Mouse (Mus musculus) CH12.LX (cell line): ENCODE measurements around the gene Myocos. TPM values are rescaled to one million over a fixed set of nuclear protein-coding genes. Genes with fewer than 3 reads are reported as not detected.

Experiments
- DNase-seq: peaks from one replicate; pipeline ENCODE4 v3.0.0-alpha.2; 2013; ENCODE audit errors: extremely low read depth
- H3K27ac ChIP-seq: 2 replicates; pipeline ENCODE4 v1.5.1; 2012; ENCODE audit warnings: low read depth, mild to moderate bottlenecking, control low read depth, moderate library complexity; ENCODE audit not compliant: insufficient read depth
- H3K27me3 ChIP-seq: replicated peaks from 2 replicates; pipeline ENCODE3; 2012; ENCODE audit warnings: inconsistent platforms
- H3K36me3 ChIP-seq, 2 experiments: replicated peaks in 1 of 2; 2 replicates each; pipeline versions ENCODE3 to v1.6.1; 2012; ENCODE audit warnings: inconsistent platforms in 1 of 2, low read length in 1 of 2, mild to moderate bottlenecking in 1 of 2, mixed read lengths in 1 of 2, moderate library complexity in 1 of 2; ENCODE audit not compliant: control insufficient read depth in 1 of 2, insufficient read depth in 1 of 2
- H3K4me1 ChIP-seq, 2 experiments: 2 replicates each; pipeline ENCODE4 v1.6.1; 2012; ENCODE audit warnings: inconsistent platforms in 1 of 2, moderate library complexity in 1 of 2; ENCODE audit not compliant: insufficient read depth in 2 of 2, control insufficient read depth in 1 of 2
- H3K4me2 ChIP-seq: 2 replicates; pipeline ENCODE4 v1.6.1; 2012; ENCODE audit warnings: low read depth, mild to moderate bottlenecking, control low read depth; ENCODE audit not compliant: poor library complexity, insufficient read depth, severe bottlenecking
- H3K4me3 ChIP-seq, 3 experiments: fragments of 150-350 bp in 1 of 3; sonication (generic) in 1 of 3; replicated peaks in 1 of 3; 2 replicates each; pipeline versions ENCODE3 to v1.5.1; 2011 to 2012; ENCODE audit warnings: low read depth in 2 of 3, low read length in 2 of 3, mild to moderate bottlenecking in 2 of 3, moderate library complexity in 2 of 3, control low read depth in 1 of 3, improper control_type of control experiment in 1 of 3, inconsistent platforms in 1 of 3, mixed read lengths in 1 of 3; ENCODE audit not compliant: poor library complexity in 1 of 3
- H3K79me2 ChIP-seq: replicated peaks from 2 replicates; pipeline ENCODE4 v1.6.1; 2012; ENCODE audit warnings: mild to moderate bottlenecking, moderate library complexity; ENCODE audit not compliant: control insufficient read depth, poor library complexity, insufficient read depth, severe bottlenecking; ENCODE audit errors: extremely low read depth
- H3K9ac ChIP-seq: 2 replicates; pipeline ENCODE4 v1.6.1; 2012; ENCODE audit warnings: low read depth, mild to moderate bottlenecking, control low read depth, moderate library complexity; ENCODE audit not compliant: insufficient read depth
- H3K9me3 ChIP-seq: replicated peaks from 2 replicates; pipeline ENCODE3; 2012; ENCODE audit warnings: low read length, inconsistent platforms, mixed read lengths
- CHD2 ChIP-seq: IDR thresholded peaks from 2 replicates; pipeline ENCODE4 v1.6.1; 2011; ENCODE audit warnings: low read length, improper control_type of control experiment
- CTCF ChIP-seq, 2 experiments: IDR thresholded peaks in 1 of 2; conservative IDR thresholded peaks in 1 of 2; 2 replicates each; pipeline ENCODE4 v1.5.1; 2011 to 2012; ENCODE audit warnings: low read depth in 2 of 2, low read length in 2 of 2, improper control_type of control experiment in 1 of 2, inconsistent platforms in 1 of 2, mild to moderate bottlenecking in 1 of 2, moderate library complexity in 1 of 2
- ETS1 ChIP-seq: conservative IDR thresholded peaks from 2 replicates; pipeline ENCODE4 v1.6.1; 2012; ENCODE audit warnings: low read depth, mild to moderate bottlenecking, inconsistent platforms, low read length, improper control_type of control experiment, moderate library complexity
- HCFC1 ChIP-seq: IDR thresholded peaks from 2 replicates; pipeline ENCODE4 v1.6.1; 2012; ENCODE audit warnings: low read depth, mild to moderate bottlenecking, inconsistent platforms, low read length, improper control_type of control experiment
- JUND ChIP-seq: conservative IDR thresholded peaks from 2 replicates; pipeline ENCODE4 v1.6.1; 2011; ENCODE audit warnings: low read depth, low read length, improper control_type of control experiment
- KAT2A ChIP-seq: IDR thresholded peaks from 2 replicates; pipeline ENCODE4 v1.6.1; 2012; ENCODE audit warnings: low read length, improper control_type of control experiment, inconsistent platforms; ENCODE audit not compliant: insufficient replicate concordance
- MYC ChIP-seq: IDR thresholded peaks from 2 replicates; pipeline ENCODE4 v1.6.1; 2011; ENCODE audit warnings: low read depth, mild to moderate bottlenecking, improper control_type of control experiment, low read length
- POLR2A ChIP-seq: IDR thresholded peaks from 2 replicates; pipeline ENCODE4 v1.6.1; 2011; ENCODE audit warnings: low read depth, mild to moderate bottlenecking, improper control_type of control experiment, low read length
- ZMIZ1 ChIP-seq: IDR thresholded peaks from 2 replicates; pipeline ENCODE4 v1.6.1; 2012; ENCODE audit warnings: low read depth, mild to moderate bottlenecking, inconsistent platforms, low read length, improper control_type of control experiment
- ZNF384 ChIP-seq: IDR thresholded peaks from 2 replicates; pipeline ENCODE4 v1.6.1; 2012; ENCODE audit warnings: low read depth, low read length, improper control_type of control experiment, inconsistent platforms
- dilution Hi-C: fragments of 300-500 bp; cut with MboI; formaldehyde crosslinking; loops from 2 replicates; pipeline ENCODE4 v1.14.3; 2020; ENCODE audit warnings: low sequenced_read_pairs; ENCODE audit not compliant: extremely low pct_unique_long_range_greater_than_20kb, extremely low pct_ligation_motif_present
- in situ Hi-C: fragments of 300-500 bp; cut with MboI; formaldehyde crosslinking; loops from 3 replicates; pipeline ENCODE4 v1.14.3; 2019; ENCODE audit warnings: low sequenced_read_pairs, low pct_ligation_motif_present, low pct_unique_long_range_greater_than_20kb, mixed read lengths
- polyA plus RNA-seq: library from polyadenylated mRNA; unstranded; fragments of >175 nt; gene quantifications from 2 replicates; pipeline ENCODE4 v1.2.1, GENCODE M21; 2012; ENCODE audit warnings: low read depth; ENCODE audit not compliant: insufficient read length
- total RNA-seq, 2 experiments: library from RNA; depleted of rRNA; stranded (reverse); fragments of 300-350 nt in 1 of 2; fragments of >200 nt in 1 of 2; gene quantifications; 2 replicates each; pipeline ENCODE4 v1.2.3; 2012 to 2014

Myocos gene
- total and polyA plus RNA-seq, 3 experiments = not detected

GRCm38 (mm10) chr1:162599617-162600016, 58.4 kb downstream of the Myocos start:
- Histone ChIP-seq H3K36me3 (peaks cover 34 to 87% of the 10 kb centered on the region in 2 experiments), H3K4me3 (no peak overlapping the region), H3K27me3 (no peaks in the 10 kb centered on the region), H3K9ac (no peak overlapping the region), H3K27ac (no peak overlapping the region), H3K4me1 (no peaks in the 10 kb centered on the region), H3K4me2 (no peak overlapping the region), H3K9me3 (no peaks in the 10 kb centered on the region), H3K79me2 (no peaks in the 10 kb centered on the region)
- TF ChIP-seq ZNF384 (no peak), ZMIZ1 (no peak), MYC (no peak), POLR2A (no peak), ETS1 (no peak), HCFC1 (no peak), KAT2A (no peak), JUND (no peak), CTCF (conservative IDR thresholded peaks at IDR 0.05 in 1 of 2, IDR thresholded peaks at IDR 0.05 in 1 of 2; ENCODE audit: low read depth in 2 of 2, low read length in 2 of 2) (no peak)
- in situ Hi-C loops = no loop called here
- no peak for DNase-seq
- dilution Hi-C loops = no loop called here

- no peak for TF ChIP-seq ZNF384
- TF ChIP-seq CHD2 = no peak
- dilution Hi-C loops = no loop called here
Measured at GRCm38 (mm10) chr1:162597379-162598102, 60.5 kb downstream of the Myocos start.

More at GRCm38 (mm10) chr1:162597379-162598102, 60.5 kb downstream of the Myocos start:
- Histone ChIP-seq H3K4me2 (no peak overlapping the region), H3K4me3 (no peak overlapping the region), H3K9me3 (no peaks in the 10 kb centered on the region), H3K9ac (no peak overlapping the region), H3K27ac (no peak overlapping the region), H3K79me2 (no peaks in the 10 kb centered on the region), H3K4me1 (no peaks in the 10 kb centered on the region), H3K27me3 (no peaks in the 10 kb centered on the region), H3K36me3 (peaks cover 39 to 82% of the 10 kb centered on the region in 2 experiments)
- DNase-seq = no peak
- in situ Hi-C loops = no loop called here

Other genes starting within 250 kb of the Myocos start
- 5.1 and 6.9 TPM in 2 replicates for gene Dnm3, start 180.2 kb downstream of the Myocos start, total RNA-seq (2012; rRNA removed)
- 3.6 and 4.0 TPM in 2 replicates for gene Dnm3, start 180.2 kb downstream of the Myocos start, total RNA-seq (2014; rRNA removed)
- 9.5 and 10.3 TPM in 2 replicates for gene Dnm3, start 180.2 kb downstream of the Myocos start, polyA plus RNA-seq
- 22.8 and 31.5 TPM in 2 replicates for gene Mettl13, start 109.7 kb downstream of the Myocos start, total RNA-seq (2012; rRNA removed)
- gene Mettl13, start 109.7 kb downstream of the Myocos start, total RNA-seq (2014; rRNA removed) = 23.8 and 26.8 TPM in 2 replicates
- gene Mettl13, start 109.7 kb downstream of the Myocos start, polyA plus RNA-seq = 54.5 and 58.5 TPM in 2 replicates
- gene Vamp4, start 87.7 kb downstream of the Myocos start, total RNA-seq (2012; rRNA removed) = 17.9 and 18.0 TPM in 2 replicates
- 38.5 and 46.0 TPM in 2 replicates for gene Vamp4, start 87.7 kb downstream of the Myocos start, total RNA-seq (2014; rRNA removed)
- gene Vamp4, start 87.7 kb downstream of the Myocos start, polyA plus RNA-seq = 36.8 and 43.4 TPM in 2 replicates
- not detected in 2 replicates for gene Myoc, start 19.1 kb downstream of the Myocos start, total RNA-seq (2012; rRNA removed)
- gene Myoc, start 19.1 kb downstream of the Myocos start, total RNA-seq (2014; rRNA removed) = not detected in 2 replicates
- not detected in 2 replicates for gene Myoc, start 19.1 kb downstream of the Myocos start, polyA plus RNA-seq
- 59.8 and 63.4 TPM in 2 replicates for gene Prrc2c, start 82.3 kb upstream of the Myocos start, total RNA-seq (2012; rRNA removed)
- gene Prrc2c, start 82.3 kb upstream of the Myocos start, total RNA-seq (2014; rRNA removed) = 26.4 and 30.9 TPM in 2 replicates
- gene Prrc2c, start 82.3 kb upstream of the Myocos start, polyA plus RNA-seq = 117 and 144 TPM in 2 replicates
- gene Fmo4, start 155.8 kb upstream of the Myocos start, total RNA-seq (2012; rRNA removed) = not detected in 2 replicates
- not detected in 2 replicates for gene Fmo4, start 155.8 kb upstream of the Myocos start, total RNA-seq (2014; rRNA removed)
- gene Fmo4, start 155.8 kb upstream of the Myocos start, polyA plus RNA-seq = not detected in 2 replicates
- gene Fmo1, start 208.4 kb upstream of the Myocos start, total RNA-seq (2012; rRNA removed) = not detected in 2 replicates
- gene Fmo1, start 208.4 kb upstream of the Myocos start, total RNA-seq (2014; rRNA removed) = not detected in 2 replicates
- not detected in 2 replicates for gene Fmo1, start 208.4 kb upstream of the Myocos start, polyA plus RNA-seq
- not detected in 2 replicates for gene Fmo2, start 240.5 kb upstream of the Myocos start, total RNA-seq (2012; rRNA removed)
- gene Fmo2, start 240.5 kb upstream of the Myocos start, total RNA-seq (2014; rRNA removed) = not detected in 2 replicates
- gene Fmo2, start 240.5 kb upstream of the Myocos start, polyA plus RNA-seq = not detected in 2 replicates